Mouse (Mus musculus): ENCODE data around the gene Gm14419. TPM values are rescaled to one million over a fixed set of nuclear protein-coding genes. Genes with fewer than 3 reads are reported as not detected.
"Not testable (repeated sequence)": the region's sequence is repeated elsewhere in the genome, so short reads cannot be mapped to it uniquely, and the experiment has no call there.

Gene Gm14419
- 10 to 100 TPM; 35.0 to 36.0 TPM for total RNA-seq (2021)
- long read RNA-seq, experiment 1, partial matches to known transcripts = 0 of 5 reads
- long read RNA-seq, experiment 1, other reads (novel, unspliced or antisense) = 2 of 5 reads
- long read RNA-seq, experiment 2, partial matches to known transcripts = 1 of 9 reads
- long read RNA-seq, experiment 2, other reads (novel, unspliced or antisense) = 4 of 9 reads

- not testable (repeated sequence) for DNase-seq (ENCODE audit: low spot score in 2 of 2)
Measured at GRCm38 (mm10) chr2:177000656-177001055, at the start of gene Gm14419. Gene Gm14419, plus strand, starts transcription at chr2:177000956.

Other genes starting within 250 kb of the Gm14419 start
- gene Gm14295, start 202.3 kb upstream of the Gm14419 start, total RNA-seq (2021) = 1 to 10 TPM; 7.7 to 9.7 TPM
- gene Gm14408, start 169.8 kb upstream of the Gm14419 start, total RNA-seq (2021) = not detected
- gene Gm14296, start 73.1 kb upstream of the Gm14419 start, total RNA-seq (2021) = 1 to 10 TPM; 5.6 to 8.4 TPM
- 1 to 10 TPM in 1 of 2 experiments, under 1 TPM in 1; 0.83 to 1.3 TPM for gene Gm14401, start 73.4 kb downstream of the Gm14419 start, total RNA-seq (2021)
- gene Gm14410, start 205.5 kb downstream of the Gm14419 start, total RNA-seq (2021) = 10 to 100 TPM; 27.4 to 38.1 TPM